Mouse (Mus musculus): ENCODE results near the gene Hmgcs1. TPM values are rescaled to one million over a fixed set of nuclear protein-coding genes. Genes with fewer than 3 reads are reported as not detected.

Hmgcs1 gene
- polyA plus RNA-seq (2012; rRNA removed) = 23.6 and 31.8 TPM in 2 replicates

DNA sequence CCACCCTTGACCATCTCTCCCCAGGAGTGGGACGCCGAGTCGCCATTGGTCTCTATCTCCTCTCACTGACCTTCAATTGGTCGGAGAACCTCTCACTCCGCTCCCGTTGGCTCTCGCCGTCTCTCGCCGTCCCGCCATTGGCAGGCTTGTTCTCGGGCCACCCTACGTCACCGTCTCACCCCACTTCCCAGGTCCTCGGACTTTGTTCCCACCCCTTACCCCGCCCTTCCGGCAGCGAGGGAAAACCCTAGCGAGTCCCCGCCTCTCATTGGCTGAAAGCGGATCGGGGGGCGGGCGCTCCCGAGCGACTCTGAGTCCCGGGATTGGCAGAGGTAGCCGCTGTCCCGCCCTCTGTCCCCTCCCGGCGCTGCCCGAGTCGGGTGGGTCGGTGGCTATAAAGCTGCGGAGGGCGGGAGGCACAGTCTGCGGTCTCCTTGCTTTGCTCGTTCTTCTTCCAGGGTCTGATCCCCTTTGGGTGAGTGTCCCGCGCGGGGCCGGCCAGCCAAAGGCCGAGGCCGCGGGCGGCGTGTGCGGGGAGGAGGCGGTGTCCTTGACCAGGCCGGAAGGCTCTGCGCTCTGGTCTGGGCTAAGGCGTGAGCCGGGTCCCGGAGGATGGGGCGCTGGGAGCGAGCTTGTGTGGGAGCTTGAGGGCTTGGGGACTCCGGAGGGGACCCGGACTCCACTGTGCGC, at the start of gene Hmgcs1:
Gene Hmgcs1 (plus strand): TSS at position 341 of the 690 bp plus-strand sequence.

DNA sequence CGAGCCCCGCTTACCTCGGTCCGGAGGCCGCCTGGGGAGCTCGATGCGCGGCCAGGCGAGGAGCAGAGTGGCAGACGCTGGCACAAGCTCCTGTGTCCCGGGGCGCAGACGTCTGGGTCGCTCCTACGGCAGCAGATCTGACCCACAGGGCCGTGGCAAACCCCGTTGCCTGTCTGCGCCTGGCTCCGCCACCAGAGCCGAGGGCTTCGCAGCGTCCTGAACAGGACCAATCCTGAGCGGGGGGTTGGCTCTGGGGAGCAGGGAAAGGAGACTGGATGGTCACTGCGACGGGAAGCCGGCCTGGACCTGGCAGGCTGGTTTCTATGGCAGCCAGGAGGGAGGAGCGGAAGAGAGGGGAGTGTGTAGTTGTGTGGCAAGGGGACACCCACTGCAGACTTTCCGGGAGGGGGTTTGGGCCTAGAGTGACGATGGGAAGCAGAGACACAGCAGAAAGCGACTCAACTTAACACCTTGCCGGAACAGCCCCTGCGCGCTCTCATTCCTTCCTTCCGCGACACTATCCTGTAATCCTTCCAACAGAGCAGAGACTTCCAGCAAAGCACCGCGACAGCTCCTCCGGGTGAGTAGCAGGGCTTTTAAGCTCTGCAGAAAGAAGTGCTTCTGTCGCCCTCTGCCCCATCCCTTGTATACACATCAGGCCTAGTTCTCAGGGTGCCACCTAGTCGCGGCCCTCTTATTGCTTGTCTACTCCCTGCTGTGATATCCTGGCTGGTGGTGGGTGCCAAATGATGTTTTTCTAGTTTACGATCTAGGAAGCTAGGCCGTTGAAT, 65.7 kb downstream of the Hmgcs1 start, which contains the start of gene Nim1k:
Gene Nim1k (minus strand): TSS at position 202 of the 791 bp plus-strand sequence.

Other genes starting within 250 kb of the Hmgcs1 start
- gene 4833420G17Rik, start 227.6 kb upstream of the Hmgcs1 start, polyA plus RNA-seq (2012; rRNA removed) = 14.8 and 19.8 TPM in 2 replicates
- 6.8 and 10.0 TPM in 2 replicates for gene Tmem267, start 202.3 kb upstream of the Hmgcs1 start, polyA plus RNA-seq (2012; rRNA removed)
- 1.8 and 2.5 TPM in 2 replicates for gene 3110070M22Rik, start 202.0 kb upstream of the Hmgcs1 start, polyA plus RNA-seq (2012; rRNA removed)
- 0.37 and 0.60 TPM in 2 replicates for gene Ccl28, start 66.6 kb upstream of the Hmgcs1 start, polyA plus RNA-seq (2012; rRNA removed)
- gene Nim1k, start 65.5 kb downstream of the Hmgcs1 start, polyA plus RNA-seq (2012; rRNA removed) = 0.76 and 0.79 TPM in 2 replicates
- gene Zfp131, start 100.5 kb downstream of the Hmgcs1 start, polyA plus RNA-seq (2012; rRNA removed) = 6.8 and 17.4 TPM in 2 replicates
- not detected in 2 replicates for gene AF067063, start 139.8 kb downstream of the Hmgcs1 start, polyA plus RNA-seq (2012; rRNA removed)
- gene D13Ertd608e, start 145.6 kb downstream of the Hmgcs1 start, polyA plus RNA-seq (2012; rRNA removed) = 0.59 TPM in 1 of 2 replicates, not detected in the other
- gene Tcstv1, start 204.4 kb downstream of the Hmgcs1 start, polyA plus RNA-seq (2012; rRNA removed) = not detected in 2 replicates
- gene Gm21761, start 238.9 kb downstream of the Hmgcs1 start, polyA plus RNA-seq (2012; rRNA removed) = not detected in 2 replicates